Mouse (Mus musculus): ENCODE data around the gene Slc10a7.

GRCm38 (mm10) chr8:78670241-78670640 lies 161.1 kb downstream of the Slc10a7 start:
- TF ChIP-seq POLR2A (IDR thresholded peaks at IDR 0.05; ENCODE audit: insufficient read depth, low read depth, low read length): no peak
- no peak for TF ChIP-seq CTCF (IDR thresholded peaks at IDR 0.05; ENCODE audit: insufficient read depth, low read depth, low read length)

Measured in olfactory bulb, adult 2 months (tissue).